Comparison of ENCODE assay signal across 22 mouse cellular contexts in genomic region chr16:55850485-55850884, GRCm38 (mm10).
"Had no signal": no experiment of that assay in that cellular context is flagged by ENCODE, and none has a peak within 500 bp of the region (broad histone marks: within the 10 kb centered on the region; RNA-seq: fewer than 3 reads in every experiment).

No protein-coding gene starts in this region.

- H3K36me3 ChIP-seq: heart, embryonic 12.5 days; intestine, embryonic 15.5 days had no signal

- H3K4me3 ChIP-seq: gastrocnemius, adult 2 months; heart, embryonic 10.5 days; heart, embryonic 12.5 days; hindbrain, embryonic 10.5 days; hindbrain, embryonic 12.5 days; intestine, embryonic 15.5 days; layer of hippocampus, adult 2 months; left cerebral cortex, adult 2 months; limb, embryonic 10.5 days; limb, embryonic 12.5 days; liver, embryonic 13.5 days had no signal

- H3K27me3 ChIP-seq: heart, embryonic 12.5 days; hindbrain, embryonic 12.5 days; intestine, embryonic 15.5 days; limb, embryonic 12.5 days; liver, embryonic 13.5 days had no signal

- H3K4me1 ChIP-seq: heart, embryonic 10.5 days; heart, embryonic 12.5 days; hindbrain, embryonic 10.5 days; hindbrain, embryonic 12.5 days; intestine, embryonic 15.5 days; limb, embryonic 10.5 days; limb, embryonic 12.5 days; liver, embryonic 13.5 days had no signal

- H3K9ac ChIP-seq: heart, embryonic 12.5 days; hindbrain, embryonic 12.5 days; hindbrain, embryonic 14.5 days; intestine, embryonic 15.5 days; limb, embryonic 12.5 days; liver, embryonic 13.5 days had no signal

- H3K27ac ChIP-seq: gastrocnemius, adult 2 months; heart, embryonic 10.5 days; hindbrain, embryonic 10.5 days; hindbrain, embryonic 12.5 days; hindbrain, embryonic 14.5 days; intestine, embryonic 15.5 days; layer of hippocampus, adult 2 months; left cerebral cortex, adult 2 months; limb, embryonic 10.5 days; limb, embryonic 12.5 days; liver, embryonic 13.5 days had no signal

- DNase-seq: gastrocnemius, adult 2 months; gastrocnemius, postnatal 10 days; gastrocnemius, postnatal 25 days; heart, postnatal 10 days; heart, postnatal 4 days; kidney, adult 18-20 months; kidney, adult 8-10 months; kidney, postnatal 10 days; kidney, postnatal 25 days; kidney, postnatal 4 days; liver; liver, embryonic 13.5 days had no signal
